Mouse (Mus musculus) left cerebral cortex, adult 9 months (tissue): ENCODE measurements at regions not wholly inside any gene's neighbourhood (a gene's known extent, or its start where the extent isn't known, plus 50 kb on each side); places are given as distances from the start of the nearest gene placed in this dataset.

Experiments
- DNase-seq, 2 experiments: peaks; one replicate each; pipeline ENCODE4 v3.0.0; 2022; ENCODE audit warnings: low spot score in 2 of 2

GRCm38 (mm10) chr2:118031662-118032061, 80.0 kb upstream of the Thbs1 start:
- DNase-seq = no peak

DNA sequence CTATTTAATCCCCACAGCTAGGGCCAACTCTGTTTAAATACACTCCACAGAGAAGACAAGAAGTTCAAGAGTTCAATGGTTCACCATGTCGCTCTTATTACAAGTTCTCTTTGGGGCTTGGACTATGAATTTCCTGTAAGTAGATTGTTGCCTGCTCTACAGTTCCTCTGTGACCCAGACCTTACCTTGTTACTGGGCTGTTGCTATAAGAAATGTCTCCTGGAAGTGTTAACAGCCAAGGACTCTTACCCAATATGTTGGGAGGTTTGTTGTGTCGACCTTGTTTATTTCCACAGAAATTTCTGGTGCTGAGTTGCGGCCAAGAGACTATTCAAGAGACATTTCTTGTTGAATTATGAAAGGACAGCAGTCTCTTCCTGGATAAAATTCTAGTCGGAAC, 78.3 kb upstream of the Thbs1 start:
- DNase-seq = no peak

DNA sequence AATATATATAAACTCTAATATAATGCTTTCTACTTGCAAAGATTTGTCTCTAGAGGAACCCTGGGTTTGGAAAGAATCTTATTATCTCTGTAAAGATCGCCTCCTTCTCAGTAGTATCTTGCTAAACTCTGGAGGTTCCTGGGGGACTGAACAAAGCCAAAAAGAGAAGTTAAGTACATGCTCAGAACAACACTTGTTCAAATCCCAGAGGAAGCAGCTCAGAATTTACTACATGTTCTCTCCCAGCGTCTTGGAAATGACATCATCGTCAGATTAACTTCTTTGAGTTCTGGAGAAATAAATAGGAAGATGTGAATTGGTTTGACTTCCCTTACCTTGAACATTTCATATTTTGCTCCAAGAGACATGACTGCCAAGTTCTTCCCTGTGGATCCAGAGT, 77.7 kb upstream of the Thbs1 start:
- no peak for DNase-seq

GRCm38 (mm10) chr2:118035333-118035732, 76.3 kb upstream of the Thbs1 start:
- DNase-seq = no peak

DNA sequence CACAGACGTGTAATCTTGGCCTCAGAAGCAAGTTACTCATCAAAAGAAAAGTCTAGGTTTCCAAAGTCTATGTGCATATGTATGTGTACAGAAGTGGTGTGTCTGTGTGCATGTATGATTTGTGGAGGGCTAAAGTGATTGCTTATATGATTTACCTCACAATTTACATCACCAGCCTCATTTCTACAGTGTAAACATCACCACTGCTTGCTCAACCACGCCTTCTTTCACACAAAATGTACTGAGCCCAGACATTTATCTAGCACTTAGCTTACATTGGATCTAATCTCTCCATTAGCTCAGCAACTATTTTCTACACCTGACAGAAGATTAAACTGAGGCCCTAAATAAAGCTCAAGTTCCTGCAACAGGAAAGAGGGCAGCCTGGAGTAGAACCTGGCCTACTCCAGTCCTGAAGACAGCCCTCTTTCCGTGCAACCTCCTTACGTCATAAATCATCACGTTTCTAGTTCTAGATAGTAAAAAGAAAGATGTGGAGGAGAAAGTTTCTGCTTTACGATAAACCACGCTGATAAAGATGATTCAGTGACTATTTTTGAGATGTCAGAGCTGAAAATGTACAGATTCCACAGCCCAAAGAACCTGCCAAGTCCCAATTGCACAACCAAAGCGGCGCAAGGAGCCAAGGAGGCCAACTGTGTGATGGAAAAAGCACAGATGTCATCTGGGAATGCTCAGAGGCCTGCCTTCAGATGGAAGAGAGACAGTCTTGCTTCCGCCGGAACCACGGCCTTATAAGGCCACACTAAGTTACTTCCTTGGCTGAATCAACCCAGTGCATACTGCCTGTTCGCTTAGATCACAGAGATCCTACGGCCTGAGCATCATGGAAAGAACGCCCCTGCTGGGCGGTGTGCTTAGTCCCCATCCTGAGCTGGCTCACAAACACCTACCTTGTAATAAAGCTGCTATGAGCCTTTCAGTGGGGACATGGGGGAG, 72.5 kb upstream of the Thbs1 start:
- peak in 1 of 2 experiments; percentile 11 for DNase-seq

GRCm38 (mm10) chr2:118039819-118040206, 71.9 kb upstream of the Thbs1 start:
- no peak for DNase-seq

GRCm38 (mm10) chr2:118042380-118043055, 69.2 kb upstream of the Thbs1 start:
- DNase-seq = no peak

DNA sequence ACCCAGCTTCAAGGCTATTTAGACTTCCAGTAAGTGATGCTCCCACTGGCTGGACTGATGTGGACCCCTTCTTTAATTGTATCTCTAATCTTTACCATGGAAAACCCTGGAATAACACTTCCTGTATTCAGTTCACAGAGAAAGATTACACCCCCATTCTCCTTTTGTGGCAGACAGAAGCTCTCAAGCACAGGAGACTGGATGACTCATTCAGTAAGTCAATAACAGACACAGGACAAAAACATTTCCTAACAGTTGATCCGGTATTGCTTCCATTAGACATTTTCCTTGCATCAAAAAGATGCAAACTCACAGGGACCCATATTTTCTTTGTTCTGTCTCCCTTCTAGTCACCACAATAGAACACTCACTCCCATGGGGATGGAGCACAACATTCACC, 67.0 kb upstream of the Thbs1 start:
- no peak for DNase-seq

DNA sequence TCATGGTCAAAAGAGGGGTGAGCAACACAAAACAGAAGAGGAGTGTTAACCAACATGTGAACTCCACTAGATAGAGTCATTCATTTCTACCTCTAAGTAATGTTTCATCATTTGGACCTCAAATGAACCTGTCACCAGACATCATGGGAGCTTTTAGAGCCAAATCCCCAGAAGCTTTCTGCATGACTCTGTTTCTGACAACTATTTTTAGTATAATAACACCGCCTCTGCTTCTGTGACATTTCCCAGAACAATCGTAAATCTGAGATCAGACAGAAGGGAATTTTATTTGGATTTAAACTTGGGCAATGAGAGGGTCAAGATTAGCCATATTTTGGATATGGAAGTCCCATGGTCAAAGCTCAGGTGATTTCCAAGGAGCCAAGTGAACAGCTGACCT, 61.4 kb upstream of the Thbs1 start:
- DNase-seq = no peak

DNA sequence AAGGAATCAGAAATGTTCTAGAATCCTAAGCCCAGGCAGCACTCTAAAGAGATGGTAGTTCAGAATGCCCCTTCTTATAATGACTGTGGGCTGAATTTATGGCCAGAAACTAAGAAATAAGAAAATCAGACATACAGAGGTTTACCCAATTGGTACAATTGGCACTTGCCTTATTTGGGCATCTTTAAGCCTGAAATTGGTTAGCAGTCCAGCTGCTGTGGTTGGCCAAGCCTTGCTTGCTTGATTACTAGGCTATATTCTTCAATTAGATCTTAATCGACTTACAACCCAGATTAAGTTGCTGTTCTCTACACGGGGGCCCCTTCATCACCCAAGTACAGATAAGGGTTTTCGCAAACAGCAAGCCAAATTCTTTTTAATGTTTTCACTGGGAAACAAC, 60.1 kb upstream of the Thbs1 start:
- no peak for DNase-seq

GRCm38 (mm10) chr2:118053512-118053911, 58.2 kb upstream of the Thbs1 start:
- no peak for DNase-seq

DNA sequence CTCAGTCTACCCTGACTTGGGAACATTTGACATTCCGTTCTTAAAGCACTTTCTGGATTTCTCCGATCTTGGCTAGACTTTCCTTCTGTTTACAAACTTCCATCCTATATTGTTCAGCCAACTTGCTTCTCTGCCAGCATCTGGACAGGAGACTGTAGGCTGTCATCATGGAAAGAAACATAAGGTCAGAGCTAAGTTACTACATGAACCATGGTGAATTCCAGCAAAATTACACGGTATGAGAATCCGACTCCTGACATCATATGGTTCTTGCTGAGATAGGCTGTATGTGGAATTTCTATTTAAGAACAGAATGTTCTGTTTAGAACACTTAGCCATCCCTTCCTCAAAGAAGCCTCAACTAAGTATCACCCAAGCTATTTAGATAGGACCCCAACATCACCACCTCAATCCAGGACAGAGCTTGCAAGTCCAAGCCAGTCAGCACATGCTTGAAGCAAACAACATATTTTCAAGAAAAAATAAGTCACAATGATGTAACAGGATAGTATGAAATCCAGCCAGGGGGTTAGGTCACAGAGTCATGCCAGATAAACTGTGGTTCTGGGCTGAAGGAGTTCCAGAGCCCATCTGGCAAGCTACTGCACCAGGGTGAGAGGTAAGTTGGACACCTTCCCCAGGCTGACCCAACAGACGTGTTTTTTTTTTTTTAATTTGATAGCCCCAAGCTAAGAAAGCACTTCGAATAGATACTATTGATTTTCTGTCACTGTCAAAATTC, 52.9 kb upstream of the Thbs1 start:
- DNase-seq = no peak

DNA sequence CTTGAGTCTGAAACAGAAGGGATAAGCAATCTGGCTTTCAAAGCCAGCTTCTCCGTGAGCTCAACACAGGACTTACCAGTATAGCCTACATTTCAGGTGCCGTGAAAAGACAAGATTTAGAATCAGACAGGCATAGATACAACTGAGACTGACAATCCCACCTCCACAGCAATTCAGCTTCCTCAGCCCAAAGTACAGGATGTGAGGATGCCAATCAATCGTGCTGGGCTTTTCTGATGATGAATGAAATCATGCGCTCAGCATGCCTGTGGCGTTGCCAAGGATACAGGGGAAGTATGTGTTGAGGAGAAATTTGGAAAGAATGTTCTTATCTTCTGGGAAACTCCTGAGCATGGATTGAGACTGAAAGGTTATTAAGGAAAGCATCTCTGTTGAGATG, 50.4 kb upstream of the Thbs1 start:
- DNase-seq = peak in 1 of 2 experiments; percentile 13
